Mouse (Mus musculus): Measurements from ENCODE around the gene Ppp6r3.

- TF ChIP-seq ZC3H11A (IDR thresholded peaks at IDR 0.05; ENCODE audit: borderline replicate concordance, low read depth, low read length) (no peak), ZNF384 (IDR thresholded peaks at IDR 0.05; ENCODE audit: low read depth, low read length) (no peak)
Measured at GRCm38 (mm10) chr19:3457700-3458099, 117.8 kb downstream of the Ppp6r3 start.

Data from ES-E14 (cell line).